Mouse (Mus musculus): ENCODE data around the gene Synpr. TPM values are rescaled to one million over a fixed set of nuclear protein-coding genes. Genes with fewer than 3 reads are reported as not detected.

Gene Synpr
- polyA plus RNA-seq, 1 experiment from 2014 or later: 31.9 TPM

GRCm38 (mm10) chr14:13597204-13597603 is 312.6 kb downstream of the Synpr start:
- Histone ChIP-seq H3K27me3 (replicated peaks; ENCODE audit: control insufficient read depth, insufficient read depth, low read length) (no peaks in the 10 kb centered on the region), H3K4me2 (ENCODE audit: low read length) (no peak overlapping the region), H3K4me1 (replicated peaks; ENCODE audit: control insufficient read depth, insufficient read depth, low read length) (no peaks in the 10 kb centered on the region), H3K4me3 (replicated peaks; ENCODE audit: low read length) (no peak overlapping the region), H3K27ac (ENCODE audit: low read length) (no peak overlapping the region), H3K9me3 (ENCODE audit: control insufficient read depth, low read length) (no peaks in the 10 kb centered on the region), H3K9ac (replicated peaks; ENCODE audit: low read depth, low read length) (no peak overlapping the region), H3K36me3 (ENCODE audit: control insufficient read depth, insufficient read depth) (no peaks in the 10 kb centered on the region)
- 97% methylated on average over 2 of the region's 2 CpGs for WGBS
- no peak for ATAC-seq

GRCm38 (mm10) chr14:13620531-13620930 is 336.0 kb downstream of the Synpr start:
- no peak overlapping the region for H3K9ac ChIP-seq (replicated peaks; ENCODE audit: low read depth, low read length)
- no peaks in the 10 kb centered on the region for H3K4me1 ChIP-seq (replicated peaks; ENCODE audit: control insufficient read depth, insufficient read depth, low read length)
- H3K4me2 ChIP-seq (ENCODE audit: low read length): no peak overlapping the region
- WGBS: 68% methylated on average over 2 of the region's 2 CpGs
- no peaks in the 10 kb centered on the region for H3K9me3 ChIP-seq (ENCODE audit: control insufficient read depth, low read length)
- no peak overlapping the region for H3K27ac ChIP-seq (ENCODE audit: low read length)
- H3K4me3 ChIP-seq (replicated peaks; ENCODE audit: low read length): no peak overlapping the region
- ATAC-seq: no peak
- H3K36me3 ChIP-seq (ENCODE audit: control insufficient read depth, insufficient read depth): no peaks in the 10 kb centered on the region
- no peaks in the 10 kb centered on the region for H3K27me3 ChIP-seq (replicated peaks; ENCODE audit: control insufficient read depth, insufficient read depth, low read length)

GRCm38 (mm10) chr14:13649865-13650264 is 365.3 kb downstream of the Synpr start:
- Histone ChIP-seq H3K4me2 (ENCODE audit: low read length) (no peak overlapping the region), H3K9me3 (ENCODE audit: control insufficient read depth, low read length) (no peaks in the 10 kb centered on the region), H3K9ac (replicated peaks; ENCODE audit: low read depth, low read length) (no peak overlapping the region), H3K27me3 (replicated peaks; ENCODE audit: control insufficient read depth, insufficient read depth, low read length) (no peaks in the 10 kb centered on the region), H3K4me3 (replicated peaks; ENCODE audit: low read length) (no peak overlapping the region), H3K36me3 (ENCODE audit: control insufficient read depth, insufficient read depth) (no peaks in the 10 kb centered on the region), H3K4me1 (replicated peaks; ENCODE audit: control insufficient read depth, insufficient read depth, low read length) (peaks cover 16% of the 10 kb centered on the region), H3K27ac (ENCODE audit: low read length) (no peak overlapping the region)
- peak; percentile 76 for ATAC-seq
- WGBS: 55% methylated on average over 1 of the region's 1 CpGs

GRCm38 (mm10) chr14:13651039-13651438 is 366.5 kb downstream of the Synpr start:
- H3K4me1 ChIP-seq (replicated peaks; ENCODE audit: control insufficient read depth, insufficient read depth, low read length): peaks cover 16% of the 10 kb centered on the region
- H3K9me3 ChIP-seq (ENCODE audit: control insufficient read depth, low read length): no peaks in the 10 kb centered on the region
- no peak overlapping the region for H3K9ac ChIP-seq (replicated peaks; ENCODE audit: low read depth, low read length)
- H3K27ac ChIP-seq (ENCODE audit: low read length): peak overlapping the region; percentile 0; the same call in 1 of the 2 replicates
- no peak overlapping the region for H3K4me2 ChIP-seq (ENCODE audit: low read length)
- WGBS: 89% methylated on average over 1 of the region's 1 CpGs
- H3K36me3 ChIP-seq (ENCODE audit: control insufficient read depth, insufficient read depth): no peaks in the 10 kb centered on the region
- no peak overlapping the region for H3K4me3 ChIP-seq (replicated peaks; ENCODE audit: low read length)
- no peak for ATAC-seq
- H3K27me3 ChIP-seq (replicated peaks; ENCODE audit: control insufficient read depth, insufficient read depth, low read length): no peaks in the 10 kb centered on the region

- Histone ChIP-seq H3K4me2 (ENCODE audit: low read length) (no peak overlapping the region), H3K4me3 (replicated peaks; ENCODE audit: low read length) (no peak overlapping the region), H3K27me3 (replicated peaks; ENCODE audit: control insufficient read depth, insufficient read depth, low read length) (no peaks in the 10 kb centered on the region), H3K9ac (replicated peaks; ENCODE audit: low read depth, low read length) (no peak overlapping the region), H3K27ac (ENCODE audit: low read length) (peak overlapping the region; percentile 47), H3K9me3 (ENCODE audit: control insufficient read depth, low read length) (no peaks in the 10 kb centered on the region), H3K4me1 (replicated peaks; ENCODE audit: control insufficient read depth, insufficient read depth, low read length) (peaks cover 16% of the 10 kb centered on the region), H3K36me3 (ENCODE audit: control insufficient read depth, insufficient read depth) (no peaks in the 10 kb centered on the region)
- ATAC-seq: peak; percentile 96
- WGBS: 3% methylated on average over 2 of the region's 2 CpGs
Observed at GRCm38 (mm10) chr14:13651541-13652298, 367.1 kb downstream of the Synpr start.
